Mouse (Mus musculus): Measurements from ENCODE around the gene Mrps6. TPM values are rescaled to one million over a fixed set of nuclear protein-coding genes. Genes with fewer than 3 reads are reported as not detected.
A peak's percentile ranks its signal among the peaks of the same experiment; 100 is the strongest.

Gene Mrps6
- total RNA-seq, 2 experiments from 2014 or later: 44.1 to 53.2 TPM

GRCm38 (mm10) chr16:92148367-92148728 lies 90.3 kb downstream of the Mrps6 start:
- intact Hi-C loops (cut with DNase I): no loop called here
- no peak for DNase-seq (ENCODE audit: low spot score in 2 of 2)

- intact Hi-C loops (cut with DNase I): no loop called here
- no peak for DNase-seq (ENCODE audit: low spot score in 2 of 2)
Measured at GRCm38 (mm10) chr16:92150975-92151374, 92.9 kb downstream of the Mrps6 start.

GRCm38 (mm10) chr16:92158021-92158455 lies 100.0 kb downstream of the Mrps6 start:
- intact Hi-C loops (cut with DNase I): loop anchor here (5.0 kb wide), 1 partner anchor 101 kb away; the partner anchor contains the start of genes Gm49711, Mrps6 and Slc5a3
- peak; percentile 38 to 50 for DNase-seq (ENCODE audit: low spot score in 2 of 2)

- DNase-seq (ENCODE audit: low spot score in 2 of 2): peak; percentile 74 to 80
- intact Hi-C loops (cut with DNase I): loop anchor here (5.0 kb wide), 1 partner anchor 101 kb away; the partner anchor contains the start of genes Gm49711, Mrps6 and Slc5a3
Measured at GRCm38 (mm10) chr16:92158461-92159091, 100.5 kb downstream of the Mrps6 start.

- peak in 1 of 2 experiments; percentile 24 for DNase-seq (ENCODE audit: low spot score in 2 of 2)
- intact Hi-C loops (cut with DNase I): loop anchor here (5.0 kb wide), 1 partner anchor 102 kb away; the partner anchor contains the start of genes Gm49711, Mrps6 and Slc5a3
Measured at GRCm38 (mm10) chr16:92159114-92159513, 101.0 kb downstream of the Mrps6 start.

Other genes with a start within 250 kb of the Mrps6 start
- gene Gm49711, start within 50 bp of the Mrps6 start, total RNA-seq (2021): not detected
- 10 to 100 TPM; 20.3 to 27.8 TPM for gene Slc5a3, start 52 bp downstream of the Mrps6 start, total RNA-seq (2021)
- gene Kcne2, start 234.1 kb downstream of the Mrps6 start, total RNA-seq (2021): under 1 TPM in 1 of 2 experiments, not detected in 1; 0.17 TPM
- 10 to 100 TPM; 15.8 to 16.2 TPM for gene Smim11, start 243.0 kb downstream of the Mrps6 start, total RNA-seq (2021)